Comparison of ENCODE assay signal across 10 mouse cellular contexts in genomic region chr15:3707089-3708078, GRCm38 (mm10).
DNase-seq lines count a peak whose midpoint lies in the region; TF ChIP-seq lines count a peak whose summit lies in the region.
"Had no signal": no experiment of that assay in that cellular context is flagged by ENCODE, and none has a peak within 500 bp of the region (broad histone marks: within the 10 kb centered on the region; RNA-seq: fewer than 3 reads in every experiment).

No protein-coding gene starts in this region.

- H3K27ac ChIP-seq in left cerebral cortex, adult 2 months, result no peak overlapping the region
- H3K27ac ChIP-seq: liver, embryonic 14.5 days had no signal

- no peak overlapping the region for H3K4me3 ChIP-seq in left cerebral cortex, adult 2 months

- intact Hi-C loops in left cerebral cortex, adult 2 months (cut with DNase I), result no loop called here

- no peak for TF ChIP-seq CTCF in left cerebral cortex, adult 2 months (IDR thresholded peaks at IDR 0.05)

- DNase-seq in cerebellum, adult 11-12 months, result peak; percentile 8
- no peak for DNase-seq in cerebellum, adult 11 months
- peak; percentile 13 for DNase-seq in urinary bladder, postnatal 25 days (ENCODE audit: low spot score)
- DNase-seq in urinary bladder, postnatal 10 days (ENCODE audit: low spot score), result no peak
- peak; percentile 33 for DNase-seq in heart, postnatal 4 days
- peak; percentile 2 for DNase-seq in yolk sac, embryonic 10.5 days (ENCODE audit: low spot score)
- DNase-seq in neural tube, embryonic 10.5 days (ENCODE audit: extremely low spot score, low spot score), result no peak
- DNase-seq in left cerebral cortex, adult 2 months (ENCODE audit: extremely low spot score in 1 of 2, low spot score in 2 of 2), result no peak
- DNase-seq: thymus, postnatal 36 days had no signal

Comparison
In these comparisons a context has a peak if more than half of its experiments do, and no peak if none do; other contexts are left out.
1. DNase-seq: peak in cerebellum, adult 11-12 months (single experiment), urinary bladder, postnatal 25 days (single experiment), heart, postnatal 4 days (single experiment) and yolk sac, embryonic 10.5 days (single experiment); none in cerebellum, adult 11 months (single experiment), urinary bladder, postnatal 10 days (single experiment), neural tube, embryonic 10.5 days (single experiment) and left cerebral cortex, adult 2 months (0 of 2).